Mouse (Mus musculus): ENCODE data around the gene Ccdc6. TPM values are rescaled to one million over a fixed set of nuclear protein-coding genes. Genes with fewer than 3 reads are reported as not detected.

The Ccdc6 gene
- total and polyA plus RNA-seq, 2 experiments from 2014 or later = 20.8 to 34.2 TPM

- no peaks in the 10 kb centered on the region for H3K27me3 ChIP-seq (ENCODE audit: insufficient read depth, low read length)
- no peaks in the 10 kb centered on the region for H3K36me3 ChIP-seq (ENCODE audit: insufficient read depth)
- 58% methylated on average over 1 of the region's 1 CpGs for WGBS
- no peak overlapping the region for H3K4me2 ChIP-seq (ENCODE audit: low read depth)
- H3K4me1 ChIP-seq (ENCODE audit: insufficient read depth) = peaks cover 6% of the 10 kb centered on the region; the same call in 1 of the 2 replicates
- DNase-seq (no peak), ATAC-seq (no peak)
- TF ChIP-seq CTCF (IDR thresholded peaks at IDR 0.05; ENCODE audit: low read depth) = no peak
- H3K27ac ChIP-seq (ENCODE audit: low read depth, low read length) = no peak overlapping the region
- H3K9me3 ChIP-seq (ENCODE audit: low read length) = no peaks in the 10 kb centered on the region
- no peak overlapping the region for H3K9ac ChIP-seq
- no peak overlapping the region for H3K4me3 ChIP-seq (ENCODE audit: low read depth, low read length)
Measured at GRCm38 (mm10) chr10:70093782-70094181, 3.1 kb upstream of the Ccdc6 start.

GRCm38 (mm10) chr10:70095031-70095470 lies 1.9 kb upstream of the Ccdc6 start:
- Histone ChIP-seq H3K27me3 (ENCODE audit: insufficient read depth, low read length) (no peaks in the 10 kb centered on the region), H3K27ac (ENCODE audit: low read depth, low read length) (no peak overlapping the region; the same call in 1 of the 2 replicates), H3K9ac (peak overlapping the region; percentile 6; the same call in 1 of the 2 replicates), H3K9me3 (ENCODE audit: low read length) (no peaks in the 10 kb centered on the region), H3K4me1 (ENCODE audit: insufficient read depth) (peaks cover 12% of the 10 kb centered on the region; the same call in 1 of the 2 replicates), H3K4me3 (ENCODE audit: low read depth, low read length) (peak overlapping the region; percentile 42), H3K36me3 (ENCODE audit: insufficient read depth) (no peaks in the 10 kb centered on the region), H3K4me2 (ENCODE audit: low read depth) (peak overlapping the region; percentile 90)
- WGBS = 2% methylated on average over 14 of the region's 14 CpGs
- TF ChIP-seq CTCF (IDR thresholded peaks at IDR 0.05; ENCODE audit: low read depth) = no peak
- peak; percentile 25 for DNase-seq
- ATAC-seq = no peak

GRCm38 (mm10) chr10:70095506-70096270 lies 1.2 kb upstream of the Ccdc6 start:
- no peak for TF ChIP-seq CTCF (IDR thresholded peaks at IDR 0.05; ENCODE audit: low read depth)
- H3K9ac ChIP-seq = 0 out of 2 replicates have a peak overlapping the region, but pooled peaks have one; percentile 6
- no peaks in the 10 kb centered on the region for H3K27me3 ChIP-seq (ENCODE audit: insufficient read depth, low read length)
- no peak overlapping the region; the same call in 1 of the 2 replicates for H3K27ac ChIP-seq (ENCODE audit: low read depth, low read length)
- H3K9me3 ChIP-seq (ENCODE audit: low read length) = no peaks in the 10 kb centered on the region
- peak overlapping the region; percentile 90 for H3K4me2 ChIP-seq (ENCODE audit: low read depth)
- H3K4me1 ChIP-seq (ENCODE audit: insufficient read depth) = peaks cover 12% of the 10 kb centered on the region; the same call in 1 of the 2 replicates
- peak overlapping the region; percentile 74 for H3K4me3 ChIP-seq (ENCODE audit: low read depth, low read length)
- 24% methylated on average over 13 of the region's 13 CpGs for WGBS
- no peaks in the 10 kb centered on the region for H3K36me3 ChIP-seq (ENCODE audit: insufficient read depth)
- no peak for ATAC-seq
- DNase-seq = no peak

- DNase-seq (peak; percentile 32), ATAC-seq (peak; percentile 14)
- Histone ChIP-seq H3K4me3 (ENCODE audit: low read depth, low read length) (peak overlapping the region; percentile 74), H3K4me2 (ENCODE audit: low read depth) (peak overlapping the region; percentile 90), H3K36me3 (ENCODE audit: insufficient read depth) (no peaks in the 10 kb centered on the region), H3K9me3 (ENCODE audit: low read length) (no peaks in the 10 kb centered on the region), H3K9ac (peak overlapping the region; percentile 74), H3K4me1 (ENCODE audit: insufficient read depth) (peaks cover 12% of the 10 kb centered on the region; the same call in 1 of the 2 replicates), H3K27me3 (ENCODE audit: insufficient read depth, low read length) (no peaks in the 10 kb centered on the region), H3K27ac (ENCODE audit: low read depth, low read length) (peak overlapping the region; percentile 86)
- TF ChIP-seq CTCF (IDR thresholded peaks at IDR 0.05; ENCODE audit: low read depth) = 0 out of 2 replicates have a peak, but pooled peaks have one; percentile 8
- 1% methylated on average over 48 of the region's 58 CpGs for WGBS
Measured at GRCm38 (mm10) chr10:70097291-70097901, 475 bp downstream of the Ccdc6 start.

GRCm38 (mm10) chr10:70097911-70098569 lies 1.1 kb downstream of the Ccdc6 start:
- DNase-seq (peak; percentile 64), ATAC-seq (peak; percentile 44)
- H3K4me3 ChIP-seq (ENCODE audit: low read depth, low read length) = peak overlapping the region; percentile 74
- no peaks in the 10 kb centered on the region for H3K27me3 ChIP-seq (ENCODE audit: insufficient read depth, low read length)
- peak overlapping the region; percentile 86 for H3K27ac ChIP-seq (ENCODE audit: low read depth, low read length)
- no peak for TF ChIP-seq CTCF (IDR thresholded peaks at IDR 0.05; ENCODE audit: low read depth)
- H3K9me3 ChIP-seq (ENCODE audit: low read length) = no peaks in the 10 kb centered on the region
- WGBS = under 1% methylated on average over 29 of the region's 29 CpGs
- no peaks in the 10 kb centered on the region for H3K36me3 ChIP-seq (ENCODE audit: insufficient read depth)
- peak overlapping the region; percentile 74 for H3K9ac ChIP-seq
- H3K4me1 ChIP-seq (ENCODE audit: insufficient read depth) = peaks cover 12% of the 10 kb centered on the region; the same call in 1 of the 2 replicates
- H3K4me2 ChIP-seq (ENCODE audit: low read depth) = peak overlapping the region; percentile 90

DNA sequence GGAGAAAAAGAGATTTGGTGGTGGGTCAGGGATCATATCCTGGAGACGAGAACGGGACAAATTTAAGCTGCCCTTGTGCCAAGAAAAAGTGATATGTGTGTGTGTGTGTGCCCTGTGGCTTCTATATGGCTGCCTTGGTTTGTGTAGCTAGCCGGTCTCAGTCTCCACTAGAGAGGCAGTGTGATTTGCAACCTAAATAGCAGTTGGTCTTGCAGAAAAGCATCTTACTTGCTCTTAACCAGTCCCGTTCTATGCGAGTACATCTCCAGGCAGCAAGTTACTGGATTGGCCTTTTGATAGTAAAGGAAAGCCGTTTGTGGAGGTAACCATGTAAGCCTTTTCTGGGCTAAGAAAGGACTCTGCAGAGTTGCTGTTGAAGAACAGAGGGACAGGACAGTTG lies 1.7 kb downstream of the Ccdc6 start:
- H3K4me3 ChIP-seq (ENCODE audit: low read depth, low read length) = peak overlapping the region; percentile 74
- peak overlapping the region; percentile 90 for H3K4me2 ChIP-seq (ENCODE audit: low read depth)
- 3% methylated on average over 6 of the region's 6 CpGs for WGBS
- DNase-seq = no peak
- ATAC-seq = no peak
- TF ChIP-seq CTCF (IDR thresholded peaks at IDR 0.05; ENCODE audit: low read depth) = no peak
- no peaks in the 10 kb centered on the region for H3K36me3 ChIP-seq (ENCODE audit: insufficient read depth)
- H3K9ac ChIP-seq = peak overlapping the region; percentile 74; the same call in 1 of the 2 replicates
- no peaks in the 10 kb centered on the region for H3K27me3 ChIP-seq (ENCODE audit: insufficient read depth, low read length)
- no peaks in the 10 kb centered on the region for H3K9me3 ChIP-seq (ENCODE audit: low read length)
- H3K27ac ChIP-seq (ENCODE audit: low read depth, low read length) = peak overlapping the region; percentile 86
- H3K4me1 ChIP-seq (ENCODE audit: insufficient read depth) = peaks cover 12% of the 10 kb centered on the region; the same call in 1 of the 2 replicates
